Mouse (Mus musculus) embryonic stem cell, embryonic (primary cell): Measurements from ENCODE around the gene Ppdpf.

Experiments
- CTCF ChIA-PET, 4 experiments: fragments of 300-600 bp in 2 of 4; fragments of 350-600 bp in 2 of 4; sonication (Branson Sonifier 250); formaldehyde crosslinking; loops; one replicate each; lab custom pipeline; 2022; ENCODE audit warnings: inconsistent platforms in 2 of 4; lab: Charles Lee
- POLR2A ChIA-PET, 4 experiments: fragments of 300-600 bp in 2 of 4; fragments of 350-600 bp in 2 of 4; sonication (Branson Sonifier 250); formaldehyde crosslinking; loops; one replicate each; lab custom pipeline; 2022; ENCODE audit warnings: antibody characterized with exemption in 4 of 4, inconsistent platforms in 1 of 4; lab: Charles Lee

The Ppdpf gene

GRCm38 (mm10) chr2:181227122-181227521, 40.1 kb downstream of the Ppdpf start:
- CTCF ChIA-PET, result no interaction called here
- POLR2A ChIA-PET, result interaction anchor here in 2 of 4 experiments (0.8 to 1.1 kb wide), 2 partner anchors 48 to 372 kb away, joined by 3 read pairs; partner anchors contain the start of gene Samd10 (in 1 of the 2)

DNA sequence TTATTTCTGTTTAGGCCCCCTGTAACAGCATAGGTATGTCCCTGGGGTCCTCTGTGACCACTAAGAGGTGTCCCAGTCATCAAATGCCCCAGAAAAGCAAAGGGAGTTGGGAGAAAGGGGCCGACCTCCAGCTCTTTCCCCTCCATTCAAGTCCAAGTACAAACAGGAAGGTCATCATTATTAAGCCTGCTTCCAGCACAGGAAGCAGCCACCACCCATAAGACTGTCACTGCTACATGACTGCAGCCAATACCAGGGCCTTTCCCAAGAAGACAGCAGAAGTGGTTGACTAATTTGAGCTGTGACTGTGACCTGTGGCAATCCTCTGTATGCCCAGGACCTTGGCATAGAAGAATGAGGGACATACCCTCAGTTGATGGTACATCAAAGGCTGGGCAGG, 41.3 kb downstream of the Ppdpf start:
- ChIA-PET CTCF (interaction anchor here in 1 of 4 experiments (1.8 kb wide), 1 partner anchor 9 kb away, joined by 5 read pairs; the partner anchor contains the start of gene Fndc11), POLR2A (interaction anchor here in 2 of 4 experiments (1.0 to 9.4 kb wide), 2 partner anchors 9 to 56 kb away, joined by 3 to 42 read pairs; partner anchors contain the start of gene Fndc11 (in 1 of the 2))

DNA sequence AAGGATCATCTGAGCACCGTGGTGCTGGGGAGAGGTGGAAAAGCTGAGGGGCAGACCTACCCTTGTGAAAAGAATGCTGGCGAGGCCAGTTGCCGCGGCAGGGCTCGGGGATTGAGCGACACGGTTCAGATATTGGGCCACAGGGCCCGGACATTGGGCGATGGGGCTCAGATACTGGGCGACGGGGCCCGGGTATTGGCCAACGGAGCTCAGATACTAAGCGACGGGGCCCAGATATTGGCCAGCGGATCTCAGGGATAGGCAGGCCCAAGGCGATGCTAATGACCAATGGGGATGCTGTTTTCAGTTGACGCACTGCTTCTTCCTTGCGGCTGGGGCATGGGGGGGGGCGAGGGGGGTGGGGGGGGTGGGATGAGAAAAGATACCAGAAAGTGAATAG, 44.1 kb downstream of the Ppdpf start:
- ChIA-PET POLR2A (interaction anchor here in 2 of 4 experiments (0.6 to 9.4 kb wide), 11 partner anchors 11 to 309 kb away, joined by 3 to 42 read pairs (median 4); partner anchors contain the start of genes Fndc11 (in 2 of the 2), Ppdpf (in 2 of the 2) and Tpd52l2 (in 1 of the 2)), CTCF (interaction anchor here (0.5 to 2.1 kb wide), 6 partner anchors 12 to 175 kb away, joined by 3 to 5 read pairs (median 4); partner anchors contain the start of gene Srms (in 1 of the 4))

- ChIA-PET POLR2A (interaction anchor here in 2 of 4 experiments (0.8 to 9.4 kb wide), 12 partner anchors 8 to 118 kb away, joined by 3 to 42 read pairs (median 6); partner anchors contain the start of genes Fndc11 (in 2 of the 2), Ppdpf (in 2 of the 2) and Helz2 (in 1 of the 2)), CTCF (interaction anchor here in 3 of 4 experiments (0.6 to 0.9 kb wide), 3 partner anchors 26 to 47 kb away, joined by 3 read pairs; partner anchors contain the start of gene Ppdpf (in 1 of the 3))
Measured at GRCm38 (mm10) chr2:181233443-181233842, 46.4 kb downstream of the Ppdpf start.

DNA sequence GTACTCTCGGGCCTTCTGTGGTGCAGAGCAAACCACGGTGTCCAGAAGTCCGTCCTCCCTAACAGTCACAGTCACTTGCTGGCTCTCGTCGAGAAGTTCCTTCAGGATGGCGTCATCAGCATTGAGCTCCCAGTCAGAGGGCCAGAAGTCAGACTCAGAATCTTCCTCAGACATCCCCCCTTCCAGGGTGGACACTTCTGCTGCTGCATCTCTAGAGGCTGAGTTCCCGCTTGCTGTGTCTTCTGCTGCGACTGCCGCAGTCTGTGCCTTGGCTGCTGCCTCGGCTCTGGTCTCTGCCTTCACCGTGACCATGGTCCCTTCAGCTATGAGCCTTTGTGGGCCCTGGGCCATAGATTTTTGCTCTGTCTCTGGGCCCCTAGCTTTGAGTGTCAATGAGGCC, 47.6 kb downstream of the Ppdpf start:
- POLR2A ChIA-PET, result interaction anchor here in 3 of 4 experiments (0.6 to 9.4 kb wide), 15 partner anchors 9 to 479 kb away, joined by 3 to 42 read pairs (median 4); partner anchors contain the start of genes Fndc11 (in 3 of the 3), Ppdpf (in 2 of the 3), Kcnq2 (in 1 of the 3) and Rtel1 (in 1 of the 3)
- CTCF ChIA-PET, result interaction anchor here in 2 of 4 experiments (0.9 to 1.3 kb wide), 3 partner anchors 15 to 48 kb away, joined by 4 to 5 read pairs (median 5); partner anchors contain the start of genes Fndc11 (in 1 of the 2) and Ppdpf (in 1 of the 2)

DNA sequence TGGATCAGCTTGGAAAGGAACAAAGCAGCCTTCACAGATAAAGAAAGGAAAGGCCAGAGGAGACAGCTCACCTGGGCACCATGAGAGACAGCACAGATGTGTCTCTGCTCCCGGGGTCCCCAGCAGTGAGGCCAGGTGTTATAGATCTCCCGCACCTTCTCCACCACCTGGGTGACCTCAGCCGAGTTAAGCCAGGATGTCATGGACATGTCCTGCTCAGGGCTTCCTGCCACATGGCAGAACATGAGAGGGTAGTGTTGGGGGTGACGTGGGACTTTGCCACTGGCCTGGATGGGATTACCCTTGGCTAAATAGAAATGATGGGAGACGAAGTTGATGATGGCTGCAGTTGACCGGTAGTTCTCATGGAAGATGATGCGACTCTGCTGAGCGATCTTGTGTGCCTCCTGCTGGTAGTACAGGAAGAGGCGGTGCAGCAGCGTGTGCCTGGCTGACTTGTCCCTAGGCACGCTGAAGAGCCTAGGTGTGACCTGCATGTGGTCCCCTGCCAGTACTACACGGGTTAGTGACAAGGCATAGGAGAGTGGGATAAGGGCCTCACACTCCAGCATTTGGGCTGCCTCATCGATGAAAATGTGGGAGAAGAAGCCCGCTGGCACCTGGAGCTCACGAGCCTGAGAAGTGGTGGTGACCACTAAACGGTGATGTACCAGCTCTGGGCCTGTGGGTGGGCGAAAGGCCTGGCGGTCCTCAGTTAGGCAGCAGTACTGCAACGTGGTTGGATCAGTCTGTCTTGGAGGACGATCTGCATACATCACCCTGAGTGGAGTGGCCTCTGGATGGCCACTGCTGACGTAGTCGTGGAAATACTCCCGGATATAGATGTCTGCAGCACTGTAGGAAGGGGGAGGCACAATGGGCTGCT, 48.9 kb downstream of the Ppdpf start:
- POLR2A ChIA-PET, result interaction anchor here in 3 of 4 experiments (0.7 to 9.4 kb wide), 9 partner anchors 8 to 84 kb away, joined by 3 to 42 read pairs (median 4); partner anchors contain the start of genes Fndc11 (in 3 of the 3), Ppdpf (in 2 of the 3) and Rtel1 (in 1 of the 3)

GRCm38 (mm10) chr2:181237251-181238014, 50.4 kb downstream of the Ppdpf start:
- POLR2A ChIA-PET, result interaction anchor here in 1 of 4 experiments (2.0 to 9.4 kb wide), 2 partner anchors 18 to 50 kb away, joined by 6 to 42 read pairs; partner anchors contain the start of genes Fndc11 and Ppdpf
- CTCF ChIA-PET, result interaction anchor here in 2 of 4 experiments (0.6 to 2.7 kb wide), 3 partner anchors 51 to 269 kb away, joined by 3 to 7 read pairs (median 6); partner anchors contain the start of gene Ppdpf (in 2 of the 2)

More for the DNA sequence above, 48.9 kb downstream of the Ppdpf start:
- CTCF ChIA-PET, result interaction anchor here in 3 of 4 experiments (0.6 to 2.7 kb wide), 6 partner anchors 15 to 50 kb away, joined by 3 to 7 read pairs (median 4); partner anchors contain the start of genes Fndc11 (in 1 of the 3) and Ppdpf (in 1 of the 3)

DNA sequence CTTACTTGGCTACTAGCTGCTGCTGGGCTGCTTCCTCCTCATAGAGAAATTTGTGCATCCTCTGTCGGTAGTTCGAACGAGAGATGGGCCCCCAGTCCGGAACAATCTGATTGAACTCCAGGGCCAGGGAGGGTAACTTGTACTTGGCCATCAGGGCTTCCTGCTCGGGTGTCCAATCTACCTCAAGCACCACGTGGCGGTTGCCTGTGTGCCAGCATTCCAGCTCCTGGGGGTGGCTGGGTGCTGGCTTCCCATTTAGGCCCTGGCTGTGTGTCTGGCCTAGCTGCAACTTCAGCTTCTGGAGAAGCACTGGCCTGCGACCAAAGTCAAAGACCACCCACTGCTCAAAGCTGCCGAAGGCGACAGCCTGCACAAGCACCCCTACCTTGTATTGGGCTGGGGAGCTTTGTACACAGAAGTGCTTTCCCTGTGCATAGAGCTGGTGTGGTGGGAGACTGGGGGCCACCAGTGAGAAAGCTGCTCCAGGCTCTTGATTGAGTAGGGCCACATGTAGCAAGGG, 51.1 kb downstream of the Ppdpf start:
- ChIA-PET POLR2A (interaction anchor here in 1 of 4 experiments (2.0 kb wide), 1 partner anchor 51 kb away, joined by 6 read pairs; the partner anchor contains the start of gene Ppdpf), CTCF (interaction anchor here in 2 of 4 experiments (0.6 to 2.7 kb wide), 2 partner anchors 51 to 216 kb away, joined by 3 to 7 read pairs; partner anchors contain the start of gene Ppdpf (in 1 of the 2))
